Mouse (Mus musculus) urinary bladder, postnatal 10 days (tissue): ENCODE data around the gene Ntng1.

Source experiments
- DNase-seq: peaks from one replicate; pipeline ENCODE4 v3.0.0; 2022; ENCODE audit warnings: low spot score

Gene Ntng1

GRCm38 (mm10) chr3:109918996-109919395 lies 224.8 kb downstream of the Ntng1 start:
- DNase-seq, result no peak

DNA sequence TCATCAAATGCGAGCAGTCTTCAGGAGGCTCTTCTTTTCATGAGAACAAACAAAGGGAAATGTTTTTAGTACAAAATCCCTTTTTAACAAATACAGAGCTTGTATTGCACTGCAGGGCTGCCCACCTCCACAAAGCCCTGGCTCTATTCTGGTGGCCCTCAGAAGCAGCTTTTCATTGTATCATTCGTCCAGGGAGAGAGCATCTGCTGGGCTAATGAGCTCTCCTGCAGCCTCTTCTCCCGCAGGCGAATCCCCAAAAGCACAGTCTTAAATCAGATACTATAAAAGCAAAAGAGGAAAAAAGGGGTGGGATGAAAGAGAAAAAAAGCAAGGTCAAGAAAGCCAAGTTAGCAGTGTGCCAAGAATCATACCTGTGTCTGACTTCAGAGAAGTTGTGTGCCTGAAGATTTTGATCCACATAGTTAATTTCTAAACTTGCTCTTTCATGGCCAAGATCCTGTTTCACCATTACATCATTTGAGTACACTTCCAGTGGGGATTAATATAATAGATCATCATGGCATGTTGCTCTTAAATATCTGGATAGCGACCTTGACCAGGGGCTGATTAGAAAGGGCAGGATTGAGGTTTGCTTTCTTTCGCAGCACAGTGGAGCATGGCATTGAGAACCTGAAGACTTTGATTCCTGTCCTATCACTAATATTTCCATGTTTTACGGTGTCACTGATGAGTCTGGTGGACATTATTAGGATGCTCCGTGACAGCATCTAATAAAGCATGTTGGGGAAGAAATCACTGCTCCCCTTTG lies 225.7 kb downstream of the Ntng1 start:
- DNase-seq, result no peak

DNA sequence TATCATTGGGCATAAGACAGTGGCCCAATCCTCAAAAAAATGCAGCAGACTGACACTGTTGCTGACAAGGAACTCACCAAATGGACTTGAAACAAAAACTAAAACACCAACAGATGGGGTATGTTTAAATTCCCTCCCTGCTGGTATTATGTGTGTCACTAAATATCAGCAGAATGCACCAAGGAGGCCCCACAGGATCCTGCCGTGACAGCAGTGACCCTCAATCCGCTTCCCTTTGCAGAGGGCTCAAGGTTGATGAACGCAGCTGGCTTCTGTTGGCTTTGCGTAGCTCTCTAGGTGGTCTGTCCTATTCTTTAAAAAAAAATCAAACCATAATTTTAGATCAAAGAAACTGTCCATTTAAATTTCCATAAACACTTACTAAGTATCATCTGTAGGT lies 226.7 kb downstream of the Ntng1 start:
- DNase-seq, result no peak

DNA sequence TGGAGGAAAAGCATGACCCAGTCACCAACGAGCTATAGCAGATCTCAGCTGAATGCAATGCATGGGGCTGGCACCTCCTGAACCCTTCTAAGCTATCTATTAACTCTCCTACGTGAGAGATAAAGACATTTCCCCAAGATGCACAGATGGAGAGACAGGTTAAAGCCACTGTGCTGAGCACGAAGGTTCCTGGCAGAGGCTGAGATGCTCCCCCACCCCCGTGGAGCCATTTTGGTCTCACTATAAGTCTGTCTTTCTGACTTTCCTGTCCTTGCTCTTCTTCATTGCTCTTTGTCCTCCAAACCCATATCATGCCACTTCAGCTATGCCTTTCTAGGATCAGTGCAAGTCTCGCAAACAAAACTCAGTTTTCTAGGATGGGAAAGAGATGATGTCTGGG lies 229.6 kb downstream of the Ntng1 start:
- DNase-seq, result no peak

DNA sequence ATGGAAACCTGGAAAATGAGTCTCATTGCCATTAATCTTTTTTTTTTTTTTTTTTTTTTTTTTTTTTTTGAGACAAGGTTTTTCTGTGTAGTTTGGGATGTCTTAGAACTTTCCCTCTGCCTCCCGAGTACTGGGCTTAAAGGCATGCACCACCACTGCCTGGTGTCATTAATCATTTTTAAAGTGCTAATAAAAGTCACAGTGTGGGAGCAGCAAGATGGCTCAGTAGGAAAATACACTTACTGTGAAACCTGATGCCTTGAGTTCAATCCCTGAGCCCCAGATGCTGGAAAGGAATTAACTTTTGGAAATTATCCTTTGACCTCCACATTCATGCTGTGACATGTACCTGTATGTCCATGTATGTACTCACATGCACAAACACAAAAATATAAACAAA lies 253.2 kb downstream of the Ntng1 start:
- DNase-seq, result no peak

DNA sequence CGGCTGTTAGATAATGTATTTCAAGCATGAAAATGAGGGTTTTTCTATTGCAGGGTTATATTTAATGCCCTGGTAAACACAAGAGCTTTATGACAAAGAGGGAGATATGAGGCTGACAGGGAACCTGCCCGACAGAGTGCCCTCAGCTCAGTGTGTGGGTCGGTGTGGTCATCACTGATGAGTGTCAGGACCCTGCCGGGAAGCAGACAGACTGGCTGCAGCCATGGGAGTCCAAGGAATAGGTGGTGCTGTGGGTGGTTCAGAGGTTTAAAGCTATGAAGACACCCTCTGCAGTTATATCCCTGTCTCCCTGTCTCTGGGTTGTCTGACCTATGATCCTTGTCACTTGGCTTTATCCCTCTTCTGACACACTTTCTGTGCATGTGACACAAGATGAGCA lies 258.1 kb downstream of the Ntng1 start:
- DNase-seq, result no peak

DNA sequence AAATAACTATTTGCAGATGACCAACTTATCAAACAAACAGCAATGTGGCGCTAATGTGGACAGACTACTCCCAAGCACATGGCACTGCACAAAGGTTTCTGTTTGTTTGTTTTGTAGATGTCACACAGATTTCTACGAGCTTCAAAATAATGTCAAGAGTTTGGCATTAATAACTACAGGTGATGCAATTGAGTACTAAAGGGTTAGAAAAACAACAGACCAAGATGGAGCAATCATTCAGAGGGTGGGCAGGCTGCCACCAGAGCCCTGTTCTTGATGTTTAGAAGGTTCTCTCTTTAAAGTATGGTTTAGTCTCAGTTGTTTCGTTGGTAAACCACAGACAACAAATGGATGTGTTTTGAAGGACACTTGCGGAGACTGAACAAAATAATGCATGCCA lies 264.8 kb downstream of the Ntng1 start:
- DNase-seq, result no peak

DNA sequence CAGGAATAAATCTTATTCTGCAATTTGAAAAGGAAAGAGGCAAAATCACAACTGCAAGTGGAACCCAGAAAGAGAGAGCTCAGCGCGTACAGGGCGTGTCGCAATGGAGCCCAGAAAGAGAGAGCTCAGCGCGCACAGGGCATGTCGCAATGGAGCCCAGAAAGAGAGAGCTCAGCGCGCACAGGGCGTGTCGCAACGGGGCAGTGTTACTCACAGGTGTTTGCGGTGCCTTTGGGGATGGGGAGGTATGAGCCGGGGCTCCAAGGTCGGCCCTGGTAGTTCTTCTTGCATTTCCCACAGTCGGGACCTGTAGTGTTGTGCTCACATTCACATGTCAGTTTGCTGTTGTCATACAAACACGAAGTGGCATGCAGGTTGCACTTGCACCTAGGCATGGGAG lies 271.8 kb downstream of the Ntng1 start:
- DNase-seq, result no peak

DNA sequence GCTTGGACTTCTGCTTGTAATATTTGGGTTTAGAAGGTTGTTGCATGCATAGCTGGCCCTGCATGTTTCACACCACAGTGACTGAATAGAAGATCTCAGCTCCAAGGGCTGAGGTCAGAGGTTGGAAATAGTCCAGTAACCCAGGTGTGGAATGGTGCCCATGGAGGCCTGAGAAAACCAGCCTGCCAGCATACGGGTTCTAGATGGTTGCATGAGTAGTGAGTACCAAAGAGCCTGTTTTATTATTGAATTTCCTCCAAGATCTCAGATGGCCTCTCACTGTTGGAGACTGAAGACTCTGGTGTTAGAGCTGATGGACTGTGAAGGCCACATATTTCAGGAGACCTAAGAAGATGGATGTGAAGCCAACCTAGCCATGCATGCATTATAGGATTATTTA lies 285.5 kb downstream of the Ntng1 start:
- DNase-seq, result no peak

GRCm38 (mm10) chr3:109854449-109855155 lies 289.2 kb downstream of the Ntng1 start:
- DNase-seq, result no peak

GRCm38 (mm10) chr3:109846660-109847059 lies 297.2 kb downstream of the Ntng1 start:
- no peak for DNase-seq

GRCm38 (mm10) chr3:109825806-109826205 lies 318.0 kb downstream of the Ntng1 start:
- DNase-seq, result no peak

DNA sequence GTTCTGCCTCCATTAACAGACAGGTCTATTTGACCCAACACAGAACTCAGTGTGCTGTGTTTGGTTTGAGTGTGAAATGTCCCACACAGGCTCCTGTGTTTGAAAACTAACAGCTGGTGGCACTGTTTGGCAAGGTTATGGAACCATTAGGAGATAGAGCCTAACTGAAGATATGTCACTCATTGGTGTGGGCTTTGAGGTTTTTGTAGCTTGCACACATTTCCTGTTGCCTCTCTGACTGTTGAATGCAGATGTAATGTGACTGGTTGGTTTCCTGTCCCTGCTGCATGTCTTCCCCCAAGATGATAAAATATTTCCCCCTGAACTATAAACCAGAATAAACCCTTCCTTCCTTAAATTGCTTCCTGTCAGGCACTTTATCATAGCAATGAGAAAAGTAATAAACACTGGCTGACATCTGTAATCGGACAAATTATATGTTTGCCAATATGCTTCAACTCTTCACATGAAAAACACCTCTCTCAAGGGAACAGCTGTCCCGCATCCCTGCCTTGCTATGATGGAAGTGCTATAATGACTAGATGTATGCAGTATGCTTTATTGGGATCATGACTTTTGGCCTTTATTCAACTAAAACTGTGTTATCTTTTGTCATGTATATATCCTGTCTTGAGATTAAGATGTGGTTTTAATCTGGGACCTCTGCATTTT lies 320.9 kb downstream of the Ntng1 start:
- DNase-seq, result no peak

- no peak for DNase-seq
Observed at GRCm38 (mm10) chr3:109818821-109819685, 324.8 kb downstream of the Ntng1 start.

DNA sequence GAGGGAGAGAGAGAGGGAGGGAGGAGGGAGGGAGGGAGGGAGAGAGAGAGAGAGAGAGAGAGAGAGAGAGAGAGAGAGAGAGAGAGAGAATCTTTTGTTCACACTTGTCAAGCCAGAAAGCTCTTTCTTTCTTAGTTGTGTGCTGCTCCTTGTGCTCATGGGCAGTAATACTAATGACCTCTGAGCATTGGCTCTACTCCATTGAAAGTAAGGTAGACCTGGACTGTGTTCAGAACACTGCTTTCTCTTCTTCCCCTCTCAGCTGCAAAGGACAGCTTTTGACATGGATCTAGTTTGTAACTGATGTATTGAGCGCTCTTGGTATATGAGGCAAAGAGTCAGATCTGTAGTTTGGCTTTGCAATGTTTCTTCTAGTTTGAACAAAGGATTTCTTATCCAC lies 334.7 kb downstream of the Ntng1 start:
- DNase-seq, result no peak

GRCm38 (mm10) chr3:109807211-109807934 lies 336.4 kb downstream of the Ntng1 start:
- no peak for DNase-seq

GRCm38 (mm10) chr3:109804145-109804544 lies 339.7 kb downstream of the Ntng1 start:
- no peak for DNase-seq

GRCm38 (mm10) chr3:109803616-109804015 lies 340.2 kb downstream of the Ntng1 start:
- DNase-seq, result no peak

GRCm38 (mm10) chr3:109797354-109797753 lies 346.5 kb downstream of the Ntng1 start:
- no peak for DNase-seq

DNA sequence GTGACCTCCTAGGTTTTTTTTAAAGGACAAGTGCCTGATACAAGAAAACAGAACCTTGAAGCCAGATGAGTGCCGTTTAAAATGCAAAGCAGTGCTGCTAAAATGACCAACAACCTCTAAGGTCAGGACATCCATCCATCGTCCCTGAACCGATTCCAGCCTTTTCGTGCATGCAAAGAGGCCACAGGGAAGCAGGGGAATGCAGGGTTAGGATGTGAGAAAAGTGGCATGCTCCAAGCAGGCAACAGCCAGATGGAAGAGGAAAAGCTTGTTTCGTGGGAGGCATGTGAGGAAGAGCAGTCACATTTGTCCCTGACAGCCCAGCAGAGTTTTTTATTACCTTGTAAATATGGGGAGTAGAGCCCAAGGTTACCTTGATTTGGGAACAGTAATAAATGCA lies 360.6 kb downstream of the Ntng1 start:
- no peak for DNase-seq

DNA sequence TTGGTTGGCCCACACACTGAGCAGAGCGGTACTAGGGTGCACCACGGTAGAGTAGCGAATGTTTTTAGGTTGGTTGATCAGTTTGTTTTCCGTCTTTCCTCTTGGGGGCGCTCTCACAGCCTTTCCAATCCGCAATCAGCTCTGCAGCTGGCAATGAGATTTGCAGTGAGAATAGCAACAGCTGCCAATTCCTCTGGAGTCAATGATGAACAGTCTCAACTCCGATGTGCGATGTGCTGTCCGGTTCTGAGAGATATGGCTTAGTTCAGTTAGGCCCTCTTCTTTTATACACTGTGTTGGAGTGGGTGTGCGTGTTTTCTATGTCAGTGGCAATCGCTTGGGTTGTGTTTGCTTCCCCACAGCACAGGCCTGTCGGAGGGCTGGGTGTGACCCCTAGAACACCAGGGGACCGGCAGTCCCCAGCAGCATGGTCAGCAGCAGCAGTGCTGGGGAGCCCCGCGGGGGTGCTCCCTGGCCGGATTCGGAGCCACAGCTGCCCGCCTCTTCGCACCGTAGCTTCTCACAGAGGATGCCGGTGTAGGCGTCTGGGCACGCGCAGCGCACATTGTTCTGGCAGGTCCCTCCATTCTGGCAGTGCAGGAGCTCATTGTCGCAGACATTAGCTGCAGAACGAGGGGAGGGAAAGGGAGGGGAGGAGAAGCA lies 361.4 kb downstream of the Ntng1 start:
- DNase-seq, result no peak
